ENCODE assay signal across 8 mouse cellular contexts in the genomic region with DNA sequence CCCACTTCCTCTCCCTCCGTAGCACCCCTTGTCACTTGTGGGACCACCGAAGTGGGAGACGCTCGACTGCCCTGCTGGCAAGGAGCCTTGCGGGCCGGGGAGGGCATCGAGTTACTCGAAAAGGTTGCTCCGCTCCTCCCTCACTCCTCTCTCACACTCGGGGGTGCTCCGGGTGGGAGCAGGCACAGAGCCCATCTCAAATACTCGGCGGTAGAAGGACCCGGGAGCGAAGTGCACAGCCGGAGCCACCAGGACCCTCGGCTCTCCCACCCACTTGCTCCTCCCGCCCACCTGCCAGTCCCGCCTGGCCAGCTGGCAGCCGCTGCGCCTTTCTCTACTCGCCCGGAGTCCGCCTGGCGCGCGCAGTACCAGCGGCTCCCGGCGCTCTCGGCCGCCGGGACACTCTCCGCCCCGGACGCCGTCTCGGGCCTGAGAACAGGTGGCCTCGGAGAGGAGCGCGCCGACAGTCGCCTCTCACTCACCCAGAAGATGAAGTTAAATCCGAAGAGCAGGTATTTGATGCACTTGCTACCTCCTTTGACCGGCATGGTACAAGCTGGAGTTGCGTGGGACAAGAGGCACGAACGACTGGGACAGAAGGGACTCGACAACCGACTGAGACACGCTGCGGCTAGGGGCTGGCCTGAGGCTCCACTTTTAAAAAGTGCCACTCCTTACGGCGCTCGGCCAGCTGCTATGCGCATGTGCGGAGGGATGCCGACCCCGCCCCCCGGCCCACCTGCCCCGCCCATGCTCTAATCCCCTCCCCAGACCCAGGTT. TPM values are rescaled to one million over a fixed set of nuclear protein-coding genes. Genes with fewer than 3 reads are reported as not detected.
DNase-seq lines count a peak whose midpoint lies in the region; ATAC-seq and TF ChIP-seq lines count a peak whose summit lies in the region.

A gene (minus strand): TSS at position 700 of the 780 bp plus-strand sequence.

- no peak within 1 kb of the TSS for H3K27ac ChIP-seq in cerebellum, adult 2 months (ENCODE audit: insufficient read depth, low read length)
- peak within 1 kb of the TSS; percentile 92 for H3K27ac ChIP-seq in cortical plate, adult 2 months (ENCODE audit: insufficient read depth, low read length)

- intact Hi-C loops in left cerebral cortex, postnatal 25 days (cut with DNase I), result no loop called here

- DNase-seq in cerebellum, adult 2 months, result peak; percentile 23 to 38
- no peak for DNase-seq in cerebellum, adult 11-12 months
- DNase-seq in gastrocnemius, postnatal 25 days, result peak; percentile 71
- DNase-seq in hindlimb bud, embryonic 11.5 days (ENCODE audit: extremely low spot score, low read depth, low spot score), result peak; percentile 22
- DNase-seq in left cerebral cortex, postnatal 25 days (ENCODE audit: low spot score in 2 of 2), result peak; percentile 25 to 30
- peak; percentile 72 for DNase-seq in right cerebral cortex, postnatal 4 days

- H3K27me3 ChIP-seq in cerebellum, adult 2 months (ENCODE audit: control insufficient read depth, insufficient read depth, low read length), result no peaks in the 10 kb centered on the region

- WGBS in cerebellum, adult 2 months, result 1% methylated on average over 61 of the region's 61 CpGs

- H3K4me1 ChIP-seq in cerebellum, adult 2 months (ENCODE audit: control insufficient read depth, insufficient read depth, low read length), result no peaks in the 10 kb centered on the region
- peaks cover 2% of the 10 kb centered on the region; the same call in 1 of the 2 replicates for H3K4me1 ChIP-seq in cortical plate, adult 2 months (ENCODE audit: control insufficient read depth, insufficient read depth, low read length)

- TF ChIP-seq POLR2A in cerebellum, adult 2 months (IDR thresholded peaks at IDR 0.05; ENCODE audit: borderline replicate concordance, insufficient read depth, low read length), result no peak
- TF ChIP-seq POLR2A in cortical plate, adult 2 months (IDR thresholded peaks at IDR 0.05; ENCODE audit: extremely low read depth, insufficient read depth, low read length), result peak; percentile 76

- ATAC-seq in megakaryocyte progenitor cell, adult 5-6 weeks (replicated peaks; ENCODE audit: poor library complexity), result peak; percentile 46

- no peak for TF ChIP-seq CTCF in cerebellum, adult 2 months (IDR thresholded peaks at IDR 0.05; ENCODE audit: borderline replicate concordance, insufficient read depth, low read depth, low read length)
- no peak for TF ChIP-seq CTCF in cortical plate, adult 2 months (IDR thresholded peaks at IDR 0.05; ENCODE audit: extremely low read depth, insufficient read depth, low read length)

- peak within 1 kb of the TSS; percentile 50 for H3K4me3 ChIP-seq in cerebellum, adult 2 months (replicated peaks; ENCODE audit: insufficient read depth, low read depth, low read length)
- H3K4me3 ChIP-seq in cortical plate, adult 2 months (ENCODE audit: insufficient read depth, low read length), result peak within 1 kb of the TSS; percentile 89

RNA-seq across cellular contexts. Expression of the gene that starts here (rescaled TPM):
- polyA plus RNA-seq in cerebellum, adult 2 months (2012; rRNA removed), result 91.2 and 96.9 TPM in 2 replicates
- polyA plus RNA-seq in cortical plate, adult 2 months (2012; rRNA removed), result 88.3 and 105 TPM in 2 replicates
- total RNA-seq in gastrocnemius, postnatal 25 days (2021), result 10 to 100 TPM; 28.4 to 33.7 TPM
- total RNA-seq in left cerebral cortex, postnatal 25 days (2021), result 10 to 100 TPM; 48.6 to 56.9 TPM
- total RNA-seq in megakaryocyte progenitor cell, adult 5-6 weeks (2015), result 41.0 and 50.9 TPM in 2 replicates
- total RNA-seq in megakaryocyte progenitor cell, adult 5-6 weeks (2017), result 31.0 and 38.7 TPM in 2 replicates
